Mouse (Mus musculus) right cerebral cortex, postnatal 36 days (tissue): ENCODE data around the gene Rtp4.

ENCODE experiments used
- DNase-seq, 2 experiments: peaks; one replicate each; pipeline ENCODE4 v3.0.0; 2022; ENCODE audit warnings: low spot score in 2 of 2, mixed read lengths in 1 of 2

Rtp4 gene

DNA sequence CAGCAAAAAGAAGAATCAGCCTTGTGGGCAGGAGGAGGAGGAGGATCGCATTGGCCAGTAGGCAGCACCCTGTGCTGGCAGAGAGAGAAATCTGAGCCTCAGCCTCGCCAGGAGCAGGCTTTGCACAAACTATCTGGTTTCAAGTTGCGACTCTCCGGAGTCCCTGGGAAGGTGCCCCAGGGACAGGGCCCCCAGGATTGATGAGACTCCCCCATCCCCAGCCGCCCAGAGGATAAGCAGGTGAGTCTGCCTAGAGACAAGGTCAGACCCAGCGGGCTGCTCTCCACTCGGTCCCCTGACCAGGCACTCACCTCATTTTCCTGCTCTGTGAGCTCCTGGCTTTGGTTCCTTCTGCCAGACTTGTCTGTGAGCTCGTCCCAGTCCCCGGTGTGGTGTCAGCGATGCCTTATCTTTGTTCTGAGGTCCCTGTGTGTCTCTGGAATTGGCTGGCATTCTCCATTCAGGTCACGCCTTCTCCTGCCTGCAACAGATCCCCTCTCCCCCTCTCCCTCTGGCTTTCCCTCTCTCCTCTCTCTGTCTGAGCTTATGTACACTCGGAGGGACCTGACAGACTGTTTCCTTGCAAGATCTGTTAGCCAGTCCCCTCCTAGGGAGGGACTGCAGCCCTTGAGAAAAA lies at the start of gene Rtp4, which contains the start of gene Masp1:
TSS of gene Rtp4 (plus strand) at position 57 of the 637 bp plus-strand sequence.
TSS of gene Masp1 (minus strand) at position 581 of the 637 bp plus-strand sequence.
- peak in 1 of 2 experiments; percentile 40 for DNase-seq

DNA sequence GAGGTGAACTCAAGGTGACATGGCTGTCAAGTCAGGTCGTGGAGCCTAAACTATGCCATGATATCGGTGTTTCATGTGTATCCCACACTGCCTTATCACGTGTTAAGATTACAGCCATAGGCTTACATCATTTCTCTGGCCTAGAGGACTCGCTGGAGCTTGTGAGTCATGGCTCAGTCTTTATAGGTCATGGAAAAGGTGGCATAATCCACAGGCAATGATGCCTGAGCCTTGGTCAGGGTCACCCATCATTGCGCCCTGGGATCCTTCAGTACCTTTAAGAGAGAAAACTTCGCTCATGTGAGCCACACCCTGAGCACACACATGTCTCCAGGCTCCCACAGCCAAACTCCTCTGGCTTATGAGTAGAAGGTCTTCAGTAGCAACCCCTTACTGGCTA lies 48.5 kb upstream of the Rtp4 start:
- DNase-seq, result no peak

DNA sequence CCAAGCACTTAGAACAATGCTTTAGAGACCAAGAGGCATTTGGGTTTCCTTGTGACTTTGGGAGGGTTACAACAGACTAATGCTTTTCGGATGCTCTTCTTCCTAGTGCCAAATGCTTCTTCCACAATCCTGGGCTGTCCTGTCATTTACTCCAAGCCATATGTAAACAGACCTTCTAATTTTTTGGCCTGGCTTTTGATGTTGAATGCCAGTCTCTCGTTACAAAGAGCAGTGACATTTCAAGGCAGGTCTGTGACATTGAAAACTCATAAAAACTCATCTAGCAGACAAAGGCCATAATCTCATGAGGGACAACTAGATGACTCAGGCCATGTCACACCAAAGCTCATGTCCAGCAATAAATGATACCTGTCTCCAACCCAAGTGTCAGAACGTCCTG lies 48.0 kb upstream of the Rtp4 start:
- no peak for DNase-seq

DNA sequence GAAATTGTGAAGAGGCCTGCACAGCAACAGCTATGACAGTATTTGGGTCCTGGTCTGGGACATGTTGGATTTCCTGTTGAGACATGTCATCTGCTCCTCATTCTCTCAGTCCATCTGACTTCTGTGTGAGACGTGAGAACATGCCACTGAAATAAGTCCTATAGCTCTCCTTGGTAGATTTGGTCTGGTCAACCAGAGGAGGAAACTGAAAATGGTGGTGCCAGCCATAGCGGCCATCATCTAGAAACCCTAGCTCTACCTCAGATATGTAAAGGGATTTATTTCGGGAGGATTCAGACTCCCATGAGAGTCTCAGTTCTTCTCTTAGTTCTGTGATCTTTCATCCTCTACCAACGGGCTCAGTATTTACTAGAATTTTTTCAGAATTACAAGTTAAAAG lies 44.4 kb upstream of the Rtp4 start:
- no peak for DNase-seq

DNA sequence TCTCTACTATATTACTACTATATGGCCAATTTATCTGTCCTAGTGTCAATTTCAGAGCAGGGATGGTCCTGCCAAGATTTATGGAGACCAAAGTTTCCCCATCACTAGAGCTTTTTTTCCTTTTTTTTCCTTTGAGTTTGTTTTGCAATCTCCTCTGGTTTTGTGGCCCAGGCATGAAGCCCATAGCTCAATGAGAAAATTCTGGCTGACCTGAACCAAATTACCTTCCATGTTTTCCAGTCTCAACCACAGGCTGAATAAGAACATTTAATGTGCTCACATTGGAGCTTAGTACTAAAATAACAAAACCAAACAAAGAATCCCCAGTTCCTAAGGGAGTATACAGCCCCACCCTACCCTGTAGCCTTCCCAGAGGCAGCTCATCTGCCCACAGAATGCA lies 43.5 kb upstream of the Rtp4 start:
- DNase-seq, result no peak

DNA sequence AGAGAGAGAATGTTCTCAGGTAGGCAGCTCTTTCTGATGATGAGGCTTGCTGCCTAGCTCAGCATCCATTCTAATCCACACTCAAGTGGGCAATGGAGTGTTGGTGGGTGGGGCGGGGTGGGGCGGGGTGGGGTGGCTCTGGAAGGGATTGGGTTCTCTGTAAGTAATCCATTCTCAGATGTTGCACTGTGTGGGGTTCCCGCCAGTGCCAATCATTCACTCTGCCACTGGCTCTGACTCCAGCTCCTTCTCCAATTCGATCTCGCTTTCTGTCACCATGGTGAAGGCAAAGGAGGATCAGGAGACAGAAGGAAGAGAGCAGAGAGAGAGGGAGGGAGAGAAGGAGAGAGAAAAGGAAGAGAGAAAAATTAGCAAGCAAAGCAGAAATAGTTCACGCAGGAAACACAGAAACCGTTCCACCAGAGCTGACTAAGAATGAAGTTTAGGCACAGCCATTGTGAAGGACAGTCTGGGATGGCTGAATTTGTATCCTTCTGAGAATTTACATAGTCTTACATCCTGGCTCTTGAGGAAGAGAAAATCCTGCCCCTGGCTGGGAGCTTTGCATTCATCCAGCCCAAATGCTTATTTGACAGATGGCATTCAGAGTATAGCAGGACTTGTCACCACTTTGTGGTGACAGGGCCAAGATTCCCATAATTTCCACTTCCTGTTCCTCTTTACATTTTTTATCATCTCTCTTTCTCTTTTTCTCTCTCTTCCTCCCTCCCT lies 40.1 kb upstream of the Rtp4 start:
- DNase-seq, result no peak

DNA sequence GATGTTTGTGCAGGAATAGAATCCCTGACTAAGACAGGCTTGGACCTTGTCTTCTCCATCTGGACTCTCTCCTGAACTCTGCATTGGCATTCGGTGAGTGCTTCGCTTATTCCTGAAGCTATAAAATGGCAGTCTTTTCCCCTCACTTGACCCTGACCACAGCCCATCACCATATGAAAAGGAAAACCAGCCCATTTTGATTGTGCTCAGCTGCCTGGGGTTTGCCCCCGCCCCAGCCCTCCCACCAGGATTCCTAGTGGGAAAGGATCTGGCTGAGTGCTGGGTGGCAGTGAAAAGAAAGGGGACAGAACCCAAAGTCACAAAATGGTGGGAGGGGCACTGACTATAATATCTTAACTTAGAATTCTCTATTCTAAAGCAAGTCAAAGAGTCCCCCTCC lies 37.9 kb upstream of the Rtp4 start:
- DNase-seq, result no peak

DNA sequence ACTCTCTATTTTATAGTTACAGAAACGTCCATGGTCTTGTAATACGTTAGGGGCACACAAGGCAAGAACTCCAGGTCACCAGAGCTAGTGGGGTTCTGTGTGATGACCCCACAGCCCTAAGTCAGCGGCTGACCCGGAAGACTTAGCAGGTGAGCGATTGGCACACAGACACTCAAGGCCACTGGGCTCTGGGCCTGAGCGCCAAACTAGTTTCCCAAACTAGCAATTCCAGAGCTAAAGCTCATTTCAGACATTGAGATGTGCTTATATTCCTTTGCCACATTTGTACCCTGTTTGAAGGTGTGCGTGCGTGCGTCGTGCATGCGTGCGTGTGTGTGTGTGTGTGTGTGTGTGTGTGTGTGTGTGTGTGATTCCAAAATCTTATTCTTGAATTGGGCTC lies 37.2 kb upstream of the Rtp4 start:
- DNase-seq, result no peak

DNA sequence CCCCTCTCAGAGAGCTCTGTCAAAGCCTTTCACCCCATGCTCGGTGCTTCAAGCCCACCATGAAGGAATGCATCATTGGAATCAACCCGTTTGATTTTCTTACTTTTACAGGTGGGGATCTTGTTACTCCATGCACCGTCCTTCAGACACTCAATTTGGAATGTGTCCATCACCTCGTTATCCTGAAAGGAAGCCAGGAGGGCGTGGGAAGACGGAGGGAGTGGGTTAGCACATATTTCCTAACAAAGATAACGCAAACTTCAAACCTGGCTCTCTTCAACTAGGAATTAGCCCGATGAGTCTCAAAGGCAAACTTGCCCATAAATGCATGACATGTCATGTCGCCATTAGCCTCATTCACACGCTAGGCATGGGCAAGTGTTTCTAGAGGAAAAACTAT lies 36.8 kb upstream of the Rtp4 start:
- DNase-seq, result no peak

DNA sequence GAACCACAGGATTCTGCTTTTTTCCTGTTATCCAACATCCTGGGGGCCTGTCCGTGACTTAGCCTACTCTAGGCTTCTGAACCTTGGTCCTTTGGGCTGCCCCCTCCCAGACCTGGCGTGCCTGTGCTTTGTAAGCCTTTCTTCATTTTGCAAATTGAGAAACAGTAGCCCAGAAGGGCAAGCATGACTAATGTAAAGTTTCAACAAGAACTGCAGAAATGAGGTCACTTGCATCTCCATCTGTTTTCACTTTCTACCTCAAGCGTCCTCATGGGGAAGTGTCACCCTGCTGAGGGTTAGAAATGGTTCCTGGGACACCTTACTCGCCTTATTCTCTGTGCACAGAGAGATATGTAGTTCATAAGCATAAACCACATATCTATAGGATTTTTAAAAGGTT lies 27.3 kb upstream of the Rtp4 start:
- no peak for DNase-seq

DNA sequence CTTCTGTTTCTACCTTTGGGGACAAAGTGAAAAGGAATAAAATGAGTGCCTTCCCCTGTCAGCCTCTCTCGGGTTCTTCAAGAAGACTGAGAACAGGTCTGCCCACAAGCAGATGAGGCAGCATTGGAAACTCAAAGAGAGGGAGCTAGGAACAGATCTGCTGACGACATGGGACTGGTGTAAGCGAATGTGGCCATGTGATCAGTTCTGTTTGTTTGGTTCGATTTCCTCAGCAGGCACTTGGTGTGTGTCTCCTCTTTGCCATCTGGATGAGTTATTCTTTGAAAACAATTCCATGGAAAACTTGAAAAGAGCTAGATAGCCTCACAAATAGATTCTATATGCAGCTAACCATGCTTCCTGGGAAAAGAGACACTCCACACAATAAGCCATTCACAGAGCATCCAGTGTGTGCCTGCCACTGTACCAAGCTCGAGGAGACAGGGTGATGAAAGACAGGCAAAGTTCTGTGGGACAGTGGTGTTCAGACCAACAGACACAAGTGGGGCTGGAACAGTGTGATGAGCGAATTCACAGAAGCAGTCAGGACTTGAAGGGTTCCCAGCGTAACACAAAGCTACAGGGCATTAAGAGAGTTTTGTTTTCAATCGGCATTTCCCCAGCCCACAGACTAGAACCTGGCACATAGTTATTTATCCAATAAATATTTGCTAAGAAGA lies 23.7 kb upstream of the Rtp4 start:
- no peak for DNase-seq

DNA sequence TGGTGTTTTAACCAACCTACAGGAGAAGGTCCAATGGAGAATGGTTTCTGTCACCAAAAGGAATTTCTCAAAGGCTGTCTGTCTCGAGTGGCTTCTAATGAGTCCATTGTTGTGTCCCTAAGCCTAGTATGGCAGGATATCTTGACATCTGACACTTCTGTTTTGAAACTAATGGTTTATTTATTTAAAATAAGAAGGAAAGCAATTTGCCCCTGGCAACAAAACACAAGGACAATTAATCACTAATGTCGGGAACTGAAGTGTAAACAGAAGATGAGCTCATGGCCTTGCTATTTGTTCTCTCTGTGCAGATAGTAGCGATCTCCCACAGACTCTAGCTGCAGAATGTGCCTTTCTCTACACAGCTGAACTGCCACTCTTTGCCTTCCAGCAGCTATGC lies 22.7 kb upstream of the Rtp4 start:
- no peak for DNase-seq

DNA sequence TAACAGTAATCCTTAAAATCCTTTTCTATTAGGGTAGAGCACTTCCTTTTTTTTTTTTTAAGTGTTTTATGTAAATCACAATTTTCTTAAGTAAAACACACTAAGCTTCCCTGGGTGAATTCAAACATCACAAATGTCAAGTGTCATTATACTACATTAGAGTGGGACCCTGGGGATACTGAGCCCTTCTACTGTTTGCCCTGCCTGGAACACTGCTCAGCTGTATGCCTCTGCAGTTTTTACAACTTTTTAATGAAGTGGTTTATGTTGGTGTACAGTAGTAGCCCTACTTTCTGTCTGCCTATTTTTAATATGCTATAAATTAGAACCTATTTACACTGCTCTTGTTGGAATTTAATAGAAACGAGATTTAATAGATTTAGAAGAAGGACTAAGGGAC lies 22.2 kb upstream of the Rtp4 start:
- no peak for DNase-seq

DNA sequence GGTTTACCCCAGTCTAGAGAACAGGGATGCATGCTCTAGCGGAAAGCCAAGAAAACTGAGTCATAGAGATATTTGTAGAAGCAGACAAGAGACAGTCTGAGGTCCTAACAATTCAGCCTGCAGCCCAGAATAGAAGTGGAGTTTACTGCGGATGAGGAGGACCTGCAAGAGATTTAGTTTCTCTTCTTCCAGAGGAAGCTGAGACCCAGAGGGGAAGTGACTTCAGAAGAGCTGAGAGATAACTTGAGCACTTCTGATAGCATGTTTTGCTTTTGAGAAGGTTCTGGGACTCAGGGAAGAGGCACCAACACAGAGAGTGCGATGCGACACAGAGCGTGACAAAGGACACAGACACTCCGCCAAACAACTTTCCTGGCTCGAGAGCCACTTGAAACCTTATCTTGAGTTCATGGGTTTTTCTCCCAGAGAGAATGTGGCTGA lies 21.4 kb upstream of the Rtp4 start:
- no peak for DNase-seq

DNA sequence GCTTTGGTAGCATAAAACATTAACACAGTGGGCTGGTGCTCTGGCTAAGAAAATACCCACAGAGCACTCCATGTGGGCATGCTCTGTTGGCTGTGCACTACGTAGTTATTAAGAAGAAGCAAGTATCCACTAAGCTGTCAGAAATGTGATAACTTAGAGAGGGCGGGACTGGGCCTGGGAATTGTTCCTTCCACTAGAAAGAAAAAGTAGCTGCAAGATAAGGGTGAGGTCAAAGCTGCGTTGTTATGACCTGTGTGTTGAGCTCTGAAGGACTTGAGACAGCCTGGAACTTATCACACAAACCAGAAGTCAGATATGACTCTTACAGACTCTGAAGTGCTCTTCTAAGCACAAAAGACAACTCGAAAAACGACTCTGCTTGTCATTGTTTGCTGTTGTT lies 19.5 kb upstream of the Rtp4 start:
- no peak for DNase-seq

DNA sequence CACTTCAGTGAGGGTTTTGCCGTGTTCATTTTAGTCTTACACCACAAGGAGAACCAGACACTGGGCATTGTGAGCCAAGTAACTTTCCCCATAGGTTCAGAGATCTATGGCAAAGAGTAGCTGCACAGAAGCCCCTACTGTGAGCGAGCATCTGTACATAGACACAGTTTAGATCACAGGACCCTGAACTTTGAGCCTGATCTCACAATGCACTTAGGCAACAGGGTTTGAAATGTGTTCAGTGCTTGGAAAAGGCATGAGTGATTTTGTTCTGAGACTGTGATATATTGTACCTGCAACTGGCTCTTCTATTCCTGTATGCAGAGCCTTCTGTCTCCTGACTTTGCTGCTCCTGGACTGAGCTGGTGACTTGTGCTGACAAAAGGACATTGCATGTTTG lies 18.8 kb upstream of the Rtp4 start:
- no peak for DNase-seq

DNA sequence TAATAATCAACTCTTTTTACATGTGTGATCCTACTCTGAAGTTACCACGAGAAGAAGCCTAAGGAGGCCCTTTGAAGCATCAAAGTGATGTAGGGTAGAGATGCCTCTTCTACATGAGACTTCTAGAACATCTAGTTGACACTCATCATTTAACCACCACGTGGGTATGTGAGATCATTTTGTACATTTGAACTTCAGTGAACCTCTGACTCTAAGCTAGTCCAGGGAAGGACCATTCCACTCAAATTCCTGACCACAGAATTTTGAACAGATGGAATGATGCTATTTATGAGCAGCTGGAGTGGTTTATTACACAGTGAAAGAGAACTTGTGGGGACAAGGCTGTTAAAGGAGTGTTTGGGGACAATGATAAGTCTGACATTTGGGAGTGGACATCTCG lies 17.6 kb upstream of the Rtp4 start:
- no peak for DNase-seq

DNA sequence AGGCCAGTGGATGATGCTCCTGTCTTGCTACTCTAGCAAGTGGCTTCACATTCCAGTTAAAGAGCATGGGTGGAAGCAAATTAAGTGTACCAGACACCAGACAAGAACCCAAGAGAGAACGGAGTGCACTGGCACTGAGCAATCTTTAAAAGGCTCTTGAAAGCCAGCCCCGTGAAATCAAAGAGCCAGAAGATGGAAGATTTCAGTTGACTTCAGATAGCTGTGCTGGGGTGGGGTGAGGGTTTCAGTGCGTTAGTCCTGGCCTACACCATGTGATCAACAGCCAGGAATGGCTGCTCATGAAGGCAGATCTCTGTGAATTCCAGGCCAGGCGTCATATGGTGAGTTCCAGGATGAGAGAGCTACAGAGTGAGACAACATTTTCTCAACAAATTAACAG lies 16.7 kb upstream of the Rtp4 start:
- DNase-seq, result no peak

DNA sequence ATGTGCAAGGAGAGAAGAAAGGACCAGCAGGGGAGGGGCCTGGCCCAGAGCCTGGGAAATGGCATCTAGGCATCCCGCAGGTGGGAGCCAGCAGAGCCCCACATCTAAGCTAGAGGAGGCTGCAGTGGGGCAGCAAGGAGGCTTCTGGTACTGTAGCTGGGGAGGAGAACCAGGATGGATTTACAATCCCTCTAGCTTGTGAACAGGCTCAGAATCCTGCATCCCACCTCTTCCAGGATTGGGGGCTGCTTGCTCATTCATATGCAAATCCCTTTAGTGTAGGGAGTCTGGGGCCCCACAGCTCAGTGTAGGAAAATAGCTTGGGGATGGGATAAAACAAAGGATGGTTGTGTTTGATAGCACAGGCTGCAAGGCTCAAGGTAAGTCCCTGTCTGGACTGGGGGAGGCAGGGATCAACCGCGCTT lies 15.8 kb upstream of the Rtp4 start:
- no peak for DNase-seq

DNA sequence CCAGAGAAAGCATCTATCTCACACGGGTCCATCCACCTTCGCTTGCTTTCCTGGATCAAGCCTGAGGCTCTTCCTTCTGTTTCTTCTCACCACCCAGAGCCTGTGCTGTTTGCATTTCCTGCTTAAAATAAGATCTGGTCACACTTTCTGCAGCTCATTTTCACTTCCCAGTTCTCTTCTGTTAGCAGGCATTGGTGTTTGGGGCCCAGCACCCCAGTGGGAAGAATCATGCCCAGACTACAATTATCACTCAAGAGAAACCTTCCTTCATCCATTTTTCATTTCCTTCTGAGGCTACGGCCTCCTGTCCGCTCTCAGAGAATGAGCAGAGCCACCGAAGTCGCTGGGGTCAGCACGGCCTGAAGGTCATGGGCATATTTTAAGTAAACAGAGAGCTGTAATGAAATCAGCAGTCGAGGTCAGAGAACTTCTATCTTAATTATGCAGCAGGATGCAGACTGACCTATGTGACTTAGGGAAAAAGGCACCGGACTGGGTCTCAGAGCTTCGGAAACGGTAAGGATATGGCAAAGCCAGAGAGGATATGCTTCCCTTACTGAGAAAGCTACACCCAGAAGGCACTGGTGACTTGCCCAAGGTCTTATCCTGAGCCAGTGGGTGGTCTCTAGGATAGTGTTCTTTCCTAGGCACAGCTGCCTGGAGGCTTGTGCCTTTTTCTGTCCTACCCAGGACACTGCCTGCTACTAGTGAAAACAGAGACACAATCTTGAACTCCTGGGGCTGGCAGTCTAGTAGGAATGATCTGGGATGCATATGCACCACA lies 14.0 kb upstream of the Rtp4 start:
- DNase-seq, result no peak

DNA sequence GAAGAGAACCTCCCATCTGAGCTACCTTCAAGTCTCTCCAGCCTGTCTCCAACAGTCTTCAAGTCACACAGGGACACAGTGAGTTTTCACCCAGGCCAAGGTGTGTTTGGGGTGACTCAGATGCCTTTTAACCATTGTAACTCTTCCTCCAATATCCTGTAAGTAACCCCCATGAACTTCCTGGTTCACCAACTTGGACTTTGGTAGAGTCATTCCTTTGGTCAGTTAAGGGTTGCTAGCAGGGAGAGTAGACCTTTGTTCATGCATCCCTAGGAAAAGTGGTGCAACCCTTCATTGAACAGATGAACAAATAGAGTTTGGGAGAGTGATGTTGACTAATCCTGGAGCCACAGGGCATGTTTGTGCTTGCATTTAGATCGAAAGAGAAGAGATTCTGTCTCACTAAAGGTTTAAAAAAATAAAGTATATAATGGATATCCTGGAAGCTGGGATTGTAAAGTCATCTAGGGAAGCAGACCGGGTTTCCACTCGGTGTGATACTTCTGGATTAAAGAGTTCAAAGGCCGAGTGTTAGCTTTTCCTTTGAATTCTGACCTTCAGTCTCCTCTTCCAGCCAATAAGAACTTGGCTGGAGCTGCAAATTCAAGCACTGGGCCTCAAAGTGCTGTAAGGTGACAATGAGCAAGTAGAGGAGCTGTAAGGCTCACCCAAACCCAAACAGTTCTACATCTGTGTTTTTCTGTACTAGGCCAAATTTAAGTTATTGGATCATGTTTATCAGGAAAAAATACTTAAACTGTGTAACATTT lies 8.7 kb upstream of the Rtp4 start:
- no peak for DNase-seq
